Comparison of ENCODE assay signal across 16 mouse cellular contexts in the genomic region with DNA sequence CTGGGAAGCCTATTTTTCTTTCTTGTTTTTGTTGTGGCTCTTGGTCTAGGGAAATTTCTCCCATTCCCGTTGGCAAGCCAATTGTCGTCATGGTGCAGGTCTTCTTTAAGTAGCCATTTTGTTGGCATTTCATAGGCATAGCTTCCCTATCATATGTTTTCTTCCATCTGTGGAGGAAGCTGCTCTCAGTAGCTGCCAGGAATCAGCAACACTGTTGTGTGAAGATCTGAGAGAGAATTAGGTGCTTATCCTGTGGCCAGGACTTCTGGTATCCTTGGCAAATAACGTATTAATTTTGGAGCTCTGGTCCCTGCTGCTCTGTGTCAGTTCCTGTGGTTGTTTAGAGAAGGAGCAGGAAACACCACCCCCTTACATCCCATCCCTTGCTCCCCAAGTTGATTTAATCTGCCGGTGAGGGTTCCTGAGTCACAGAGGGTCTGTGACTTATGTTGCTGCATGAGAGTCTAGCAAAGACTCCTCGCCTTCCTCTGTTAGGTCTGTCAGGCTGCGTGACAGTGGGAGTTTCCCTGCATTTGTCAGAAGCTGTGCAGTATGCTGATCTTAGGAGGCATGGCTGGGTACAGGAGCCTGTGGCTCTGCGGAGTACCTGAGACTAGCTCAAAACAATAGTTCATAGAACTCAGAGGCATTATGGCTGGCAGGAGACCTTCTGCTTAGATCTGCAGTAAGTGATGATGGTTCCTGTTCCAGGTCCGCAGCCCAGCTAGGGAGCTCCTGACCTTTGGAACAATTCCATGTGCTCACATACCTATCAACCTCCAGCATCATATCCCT.
"Had no signal": no experiment of that assay in that cellular context is flagged by ENCODE, and none has a peak within 500 bp of the region (broad histone marks: within the 10 kb centered on the region; RNA-seq: fewer than 3 reads in every experiment).

No protein-coding gene starts in this region.

- H3K4me2 ChIP-seq: limb, embryonic 15.5 days; liver, embryonic 12.5 days; lung, embryonic 14.5 days; midbrain, embryonic 15.5 days; neural tube, embryonic 13.5 days had no signal

- H3K9ac ChIP-seq: limb, embryonic 15.5 days; liver, embryonic 12.5 days; lung, embryonic 14.5 days; midbrain, embryonic 15.5 days; neural tube, embryonic 13.5 days had no signal

- H3K4me3 ChIP-seq: limb, embryonic 15.5 days; liver, embryonic 12.5 days; midbrain, embryonic 10.5 days; midbrain, embryonic 15.5 days; neural tube, embryonic 13.5 days had no signal

- DNase-seq: kidney, postnatal 36 days; layer of hippocampus, adult 9-11 months; layer of hippocampus, postnatal 36 days; lung, embryonic 14.5 days; lung, postnatal 10 days; lung, postnatal 4 days; retina, postnatal 1 day; right cerebral cortex, postnatal 4 days; spleen, adult 18-20 months; thymus, adult 18-20 months; thymus, postnatal 14 days had no signal

- H3K27ac ChIP-seq: limb, embryonic 15.5 days; liver, embryonic 12.5 days; midbrain, embryonic 10.5 days; midbrain, embryonic 15.5 days; neural tube, embryonic 13.5 days had no signal

- H3K36me3 ChIP-seq: limb, embryonic 15.5 days; liver, embryonic 12.5 days; midbrain, embryonic 10.5 days; midbrain, embryonic 15.5 days; neural tube, embryonic 13.5 days had no signal

- H3K27me3 ChIP-seq: limb, embryonic 15.5 days; liver, embryonic 12.5 days; midbrain, embryonic 15.5 days; neural tube, embryonic 13.5 days had no signal

- ATAC-seq: liver, embryonic 12.5 days; midbrain, embryonic 15.5 days had no signal

- H3K9me3 ChIP-seq: limb, embryonic 15.5 days; liver, embryonic 12.5 days; midbrain, embryonic 10.5 days; midbrain, embryonic 15.5 days; neural tube, embryonic 13.5 days had no signal

- H3K4me1 ChIP-seq: limb, embryonic 15.5 days; liver, embryonic 12.5 days; midbrain, embryonic 10.5 days; midbrain, embryonic 15.5 days; neural tube, embryonic 13.5 days had no signal
